Comparison of ENCODE assay signal across 19 mouse cellular contexts in genomic region chr17:15546440-15546839, GRCm38 (mm10).
"Had no signal": no experiment of that assay in that cellular context is flagged by ENCODE, and none has a peak within 500 bp of the region (broad histone marks: within the 10 kb centered on the region; RNA-seq: fewer than 3 reads in every experiment).

No protein-coding gene starts in this region.

- DNase-seq: kidney, adult 11 months; kidney, adult 8-10 months; kidney, postnatal 10 days; kidney, postnatal 36 days; layer of hippocampus, postnatal 36 days; lung, adult 18-20 months; lung, postnatal 10 days; lung, postnatal 36 days; thymus, postnatal 25 days had no signal

- H3K27me3 ChIP-seq: intestine, embryonic 15.5 days; kidney, embryonic 15.5 days; lung, embryonic 15.5 days; megakaryocyte, embryonic 14.5 days; midbrain, embryonic 13.5 days; neural tube, embryonic 13.5 days had no signal

- H3K27ac ChIP-seq: intestine, embryonic 15.5 days; kidney, embryonic 15.5 days; left cerebral cortex, adult 2 months; liver, embryonic 14.5 days; lung, embryonic 15.5 days; midbrain, embryonic 10.5 days; midbrain, embryonic 13.5 days; neural tube, embryonic 13.5 days had no signal

- H3K36me3 ChIP-seq: intestine, embryonic 15.5 days; kidney, embryonic 15.5 days; lung, embryonic 15.5 days had no signal

- H3K4me1 ChIP-seq: intestine, embryonic 15.5 days; kidney, embryonic 15.5 days; lung, embryonic 15.5 days; megakaryocyte, embryonic 14.5 days; midbrain, embryonic 13.5 days; neural tube, embryonic 13.5 days had no signal

- H3K4me3 ChIP-seq: intestine, embryonic 15.5 days; kidney, embryonic 15.5 days; left cerebral cortex, adult 2 months; lung, embryonic 15.5 days; megakaryocyte, embryonic 14.5 days; midbrain, embryonic 10.5 days; midbrain, embryonic 13.5 days; myocyte; neural tube, embryonic 13.5 days had no signal
